Mouse (Mus musculus) thymus, adult 2 months (tissue): ENCODE measurements around the gene Ush1g.

Experiments used
- CTCF ChIP-seq: fragments of 200-500 bp; IDR thresholded peaks from 2 replicates; pipeline ENCODE4 v1.5.1; 2012; ENCODE audit warnings: mild to moderate bottlenecking, control low read depth, low read length, moderate library complexity, borderline replicate concordance; ENCODE audit not compliant: control insufficient read depth, poor library complexity, insufficient read depth; ENCODE audit errors: extremely low read depth
- POLR2A ChIP-seq: fragments of 200-500 bp; IDR thresholded peaks from 2 replicates; pipeline ENCODE4 v1.6.1; 2012; ENCODE audit warnings: mild to moderate bottlenecking, low read length, control low read depth, moderate library complexity; ENCODE audit not compliant: control insufficient read depth, poor library complexity, insufficient read depth; ENCODE audit errors: extremely low read depth

- no peak for TF ChIP-seq CTCF
- TF ChIP-seq POLR2A = no peak
These were observed 44.3 kb upstream of the Ush1g start for GRCm38 (mm10) chr11:115366039-115366705.
